Mouse (Mus musculus) gastrocnemius, postnatal 25 days (tissue): ENCODE measurements around the gene Plcxd1. TPM values are rescaled to one million over a fixed set of nuclear protein-coding genes. Genes with fewer than 3 reads are reported as not detected.
"Not testable (repeated sequence)": the region's sequence is repeated elsewhere in the genome, so short reads cannot be mapped to it uniquely, and the experiment has no call there.

ENCODE experiments used
- DNase-seq: peaks from one replicate; pipeline ENCODE4 v3.0.0; 2022
- total RNA-seq, 2 experiments: library from RNA; stranded (reverse); gene quantifications; 1 replicate in 1 of 2; 2 replicates in 1 of 2; pipeline ENCODE4 v1.2.3; 2021

Gene Plcxd1
- total RNA-seq, 2 experiments from 2014 or later: not detected

- peak; percentile 54 for DNase-seq
These were observed 7.3 kb downstream of the Plcxd1 start for GRCm38 (mm10) chr5:110106901-110107564.

GRCm38 (mm10) chr5:110107581-110108304, 8.0 kb downstream of the Plcxd1 start, which contains the start of gene Gtpbp6:
Gene Gtpbp6, minus strand, starts transcription at chr5:110108197.
- DNase-seq: peak; percentile 96

- DNase-seq: no peak
These were observed 8.5 kb downstream of the Plcxd1 start for GRCm38 (mm10) chr5:110108305-110108628.

GRCm38 (mm10) chr5:110109991-110110441, 10.2 kb downstream of the Plcxd1 start, which contains the start of gene Zfp605:
Gene Zfp605, plus strand, starts transcription at chr5:110110092.
- peak; percentile 82 for DNase-seq

GRCm38 (mm10) chr5:110122380-110122779, 22.6 kb downstream of the Plcxd1 start:
- DNase-seq: not testable (repeated sequence)

GRCm38 (mm10) chr5:110135293-110136086, 35.7 kb downstream of the Plcxd1 start, which contains the start of gene Chfr:
Gene Chfr, plus strand, starts transcription at chr5:110135842.
- peak; percentile 98 for DNase-seq

- DNase-seq: no peak
These were observed 36.3 kb downstream of the Plcxd1 start for GRCm38 (mm10) chr5:110136087-110136464.

- DNase-seq: no peak
These were observed 38.0 kb downstream of the Plcxd1 start for GRCm38 (mm10) chr5:110137816-110138215.

GRCm38 (mm10) chr5:110139325-110139724, 39.6 kb downstream of the Plcxd1 start:
- no peak for DNase-seq

- no peak for DNase-seq
These were observed 40.7 kb downstream of the Plcxd1 start for GRCm38 (mm10) chr5:110140424-110140823.

- DNase-seq: peak; percentile 28
These were observed 42.5 kb downstream of the Plcxd1 start for GRCm38 (mm10) chr5:110142309-110142708.

GRCm38 (mm10) chr5:110143007-110143406, 43.2 kb downstream of the Plcxd1 start:
- no peak for DNase-seq

Other genes starting within 250 kb of the Plcxd1 start
- gene Gm15446, start 176.6 kb upstream of the Plcxd1 start, total RNA-seq: 1 to 10 TPM; 4.1 to 4.5 TPM
- 1 to 10 TPM; 7.1 to 8.5 TPM for gene Zfp932, start 103.4 kb upstream of the Plcxd1 start, total RNA-seq
- gene Gm17655, start 27.5 kb upstream of the Plcxd1 start, total RNA-seq: 1 to 10 TPM in 1 of 2 experiments, under 1 TPM in 1; 0.64 to 1.7 TPM
- gene Gm35315, start 5.5 kb upstream of the Plcxd1 start, total RNA-seq: under 1 TPM; 0.21 to 0.26 TPM
- gene Gtpbp6, start 8.2 kb downstream of the Plcxd1 start, total RNA-seq: 10 to 100 TPM; 12.3 to 13.4 TPM
- 1 to 10 TPM; 3.1 to 3.8 TPM for gene Zfp605, start 10.1 kb downstream of the Plcxd1 start, total RNA-seq
- gene Chfr, start 35.9 kb downstream of the Plcxd1 start, total RNA-seq: 10 to 100 TPM; 14.5 to 15.7 TPM
- gene Golga3, start 76.7 kb downstream of the Plcxd1 start, total RNA-seq: 10 to 100 TPM; 38.0 to 40.6 TPM
- gene Ankle2, start 131.0 kb downstream of the Plcxd1 start, total RNA-seq: 10 to 100 TPM; 24.3 to 24.4 TPM
- 10 to 100 TPM; 21.8 to 24.1 TPM for gene Pgam5, start 169.9 kb downstream of the Plcxd1 start, total RNA-seq
- 10 to 100 TPM; 45.2 to 46.4 TPM for gene Pxmp2, start 186.2 kb downstream of the Plcxd1 start, total RNA-seq
- 1 to 10 TPM in 1 of 2 experiments, under 1 TPM in 1; 0.92 to 1.4 TPM for gene Pole, start 186.3 kb downstream of the Plcxd1 start, total RNA-seq
- not detected for gene P2rx2, start 243.2 kb downstream of the Plcxd1 start, total RNA-seq
- gene Lrcol1, start 244.8 kb downstream of the Plcxd1 start, total RNA-seq: not detected